Mouse (Mus musculus): ENCODE data around the gene Pgp. TPM values are rescaled to one million over a fixed set of nuclear protein-coding genes. Genes with fewer than 3 reads are reported as not detected.

Gene Pgp
- total RNA-seq, 2 experiments from 2014 or later: 50.8 to 56.3 TPM

DNA sequence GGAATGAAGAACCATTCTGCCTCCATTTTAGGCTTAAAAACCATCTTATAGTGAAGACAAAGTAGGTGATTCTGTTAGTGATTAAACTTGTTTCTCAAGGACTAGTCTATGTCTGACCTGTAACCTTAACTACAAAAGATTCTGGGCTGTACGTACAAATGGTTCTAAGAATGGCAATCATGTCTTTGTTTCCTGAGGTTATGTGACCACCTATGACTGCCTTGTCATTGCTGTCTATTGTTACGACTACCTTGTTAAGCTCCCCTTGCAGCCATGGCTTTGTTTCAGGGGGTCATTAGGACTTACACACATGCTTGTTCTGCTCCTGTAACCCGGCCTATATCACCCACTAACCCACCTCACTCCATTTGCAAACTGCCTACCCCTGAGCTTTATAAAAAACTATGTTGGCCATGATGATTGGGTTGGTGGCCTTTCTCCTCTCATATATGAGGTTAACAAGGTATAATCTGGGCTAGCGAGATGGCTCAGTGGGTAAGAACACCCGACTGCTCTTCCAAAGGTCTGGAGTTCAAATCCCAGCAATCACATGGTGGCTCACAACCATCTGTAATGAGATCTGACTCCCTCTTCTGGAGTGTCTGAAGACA lies 1.5 kb upstream of the Pgp start:
- no peak for TF ChIP-seq CTCF (IDR thresholded peaks at IDR 0.05)
- Histone ChIP-seq H3K27ac (no peak overlapping the region), H3K4me3 (no peak overlapping the region)
- no peak for DNase-seq
- intact Hi-C loops (cut with DNase I): no loop called here

DNA sequence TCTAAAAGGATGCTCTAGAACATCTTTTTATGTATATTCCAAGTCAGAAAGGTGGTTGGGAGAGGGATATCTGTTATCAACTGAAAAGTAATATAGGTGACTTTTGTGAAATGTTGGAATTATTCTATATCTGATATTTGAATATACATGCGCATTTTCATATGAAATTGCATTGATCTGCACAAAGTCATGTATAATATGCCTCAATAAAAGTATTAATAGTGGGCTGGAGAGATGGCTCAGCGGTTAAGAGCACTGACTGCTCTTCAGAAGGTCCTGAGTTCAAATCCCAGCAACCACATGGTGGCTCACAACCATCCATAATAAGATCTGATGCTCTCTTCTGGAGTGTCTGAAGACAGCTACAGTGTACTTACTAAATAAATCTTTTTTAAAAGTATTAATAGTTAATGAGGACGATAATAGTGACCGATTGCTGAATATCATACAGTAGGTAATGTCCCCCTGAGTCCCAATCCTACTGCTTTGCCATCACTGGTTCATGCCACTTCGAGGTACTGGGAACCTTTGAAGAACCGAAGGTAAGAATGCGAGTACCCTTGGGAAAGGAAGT lies 769 bp upstream of the Pgp start:
- peak overlapping the region; percentile 95 for H3K27ac ChIP-seq
- no peak for TF ChIP-seq CTCF (IDR thresholded peaks at IDR 0.05)
- H3K4me3 ChIP-seq: peak overlapping the region; percentile 91
- no peak for DNase-seq
- intact Hi-C loops (cut with DNase I): no loop called here

DNA sequence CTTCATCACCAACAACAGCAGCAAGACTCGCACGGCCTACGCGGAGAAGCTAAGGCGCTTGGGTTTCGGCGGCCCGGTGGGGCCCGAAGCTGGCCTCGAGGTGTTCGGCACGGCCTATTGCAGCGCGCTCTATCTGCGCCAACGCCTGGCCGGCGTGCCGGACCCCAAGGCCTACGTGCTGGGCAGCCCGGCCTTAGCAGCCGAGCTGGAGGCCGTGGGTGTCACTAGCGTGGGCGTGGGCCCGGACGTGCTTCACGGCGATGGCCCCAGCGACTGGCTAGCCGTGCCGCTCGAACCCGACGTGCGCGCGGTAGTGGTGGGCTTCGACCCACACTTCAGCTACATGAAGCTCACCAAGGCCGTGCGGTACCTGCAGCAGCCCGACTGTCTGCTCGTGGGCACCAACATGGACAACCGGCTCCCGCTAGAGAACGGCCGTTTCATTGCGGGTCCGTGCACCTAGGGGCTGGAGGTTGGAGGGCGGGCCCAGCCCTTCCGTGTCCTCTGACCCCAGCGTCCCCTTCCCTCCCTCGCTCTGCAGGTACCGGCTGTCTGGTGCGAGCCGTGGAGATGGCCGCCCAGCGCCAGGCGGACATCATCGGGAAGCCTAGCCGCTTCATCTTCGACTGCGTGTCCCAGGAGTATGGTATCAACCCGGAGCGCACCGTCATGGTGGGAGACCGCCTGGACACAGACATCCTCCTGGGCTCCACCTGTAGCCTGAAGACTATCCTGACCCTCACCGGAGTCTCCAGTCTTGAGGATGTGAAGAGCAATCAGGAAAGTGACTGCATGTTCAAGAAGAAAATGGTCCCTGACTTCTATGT lies 722 bp downstream of the Pgp start:
- DNase-seq: peak; percentile 69
- intact Hi-C loops (cut with DNase I): loop anchor here (2.0 kb wide), 1 partner anchor 16 kb away; no protein-coding TSS in a partner anchor
- H3K4me3 ChIP-seq: peak overlapping the region; percentile 91
- H3K27ac ChIP-seq: peak overlapping the region; percentile 95
- TF ChIP-seq CTCF (IDR thresholded peaks at IDR 0.05): no peak

DNA sequence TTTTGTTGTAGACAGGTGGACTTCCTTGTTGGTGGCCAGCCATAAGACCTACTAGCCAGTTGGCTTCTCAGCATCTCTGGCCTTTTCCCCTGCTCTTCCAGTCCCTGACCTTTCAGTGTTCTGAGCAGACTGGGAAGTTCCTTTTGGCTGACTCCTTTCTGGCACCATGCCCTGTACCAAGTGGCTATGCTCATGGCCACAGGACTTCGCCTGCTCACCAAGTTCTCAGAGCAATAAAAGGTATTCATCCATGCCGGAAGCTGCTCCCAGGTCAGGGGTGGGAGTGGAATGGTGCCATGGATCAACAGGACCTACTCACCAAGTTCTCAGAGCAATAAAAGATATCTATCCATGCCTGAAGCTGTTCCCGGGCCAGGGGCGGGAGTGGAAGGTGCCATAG lies 2.3 kb downstream of the Pgp start:
- Histone ChIP-seq H3K27ac (peak overlapping the region; percentile 95), H3K4me3 (peak overlapping the region; percentile 91)
- intact Hi-C loops (cut with DNase I): no loop called here
- TF ChIP-seq CTCF (IDR thresholded peaks at IDR 0.05): no peak
- DNase-seq: peak; percentile 86

DNA sequence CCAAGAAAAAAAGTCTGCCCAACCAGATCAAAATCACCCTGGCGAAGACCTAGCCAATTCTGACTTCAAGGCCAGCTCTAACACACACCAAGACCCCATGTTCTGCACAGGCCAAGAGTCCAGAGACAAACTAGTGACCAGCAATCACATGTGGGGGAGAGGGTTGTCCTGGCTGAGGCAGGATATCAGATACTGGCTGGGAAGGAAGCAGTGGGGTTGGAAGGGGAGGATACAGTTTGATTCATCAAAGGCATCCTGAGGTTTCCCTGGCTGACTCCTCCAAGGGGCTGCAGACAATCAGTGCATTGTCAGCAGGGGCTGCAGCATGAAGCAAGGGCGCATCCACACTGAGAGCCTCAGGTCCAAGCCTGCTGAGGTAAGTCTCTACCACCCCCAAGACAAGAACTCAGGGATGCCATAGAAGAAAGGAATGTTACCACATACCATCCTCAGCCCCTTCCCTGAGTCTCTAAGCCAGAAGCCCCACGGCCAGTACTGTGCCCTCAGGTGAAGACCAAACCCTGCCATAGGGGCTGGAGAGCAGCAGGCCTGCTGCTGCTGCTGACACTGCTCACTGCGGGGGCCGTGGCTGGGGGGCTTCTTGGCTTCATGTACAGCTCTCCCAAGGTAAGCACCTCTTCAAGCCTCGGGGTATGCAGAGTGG lies 3.6 kb downstream of the Pgp start, which contains the start of gene Bricd5:
Bricd5 (plus strand) TSS at position 273 of the 664 bp plus-strand sequence.
- no peak for DNase-seq
- TF ChIP-seq CTCF (IDR thresholded peaks at IDR 0.05): no peak
- Histone ChIP-seq H3K4me3 (peak within 1 kb of the TSS; percentile 91), H3K27ac (peak within 1 kb of the TSS; percentile 95)
- intact Hi-C loops (cut with DNase I): no loop called here

DNA sequence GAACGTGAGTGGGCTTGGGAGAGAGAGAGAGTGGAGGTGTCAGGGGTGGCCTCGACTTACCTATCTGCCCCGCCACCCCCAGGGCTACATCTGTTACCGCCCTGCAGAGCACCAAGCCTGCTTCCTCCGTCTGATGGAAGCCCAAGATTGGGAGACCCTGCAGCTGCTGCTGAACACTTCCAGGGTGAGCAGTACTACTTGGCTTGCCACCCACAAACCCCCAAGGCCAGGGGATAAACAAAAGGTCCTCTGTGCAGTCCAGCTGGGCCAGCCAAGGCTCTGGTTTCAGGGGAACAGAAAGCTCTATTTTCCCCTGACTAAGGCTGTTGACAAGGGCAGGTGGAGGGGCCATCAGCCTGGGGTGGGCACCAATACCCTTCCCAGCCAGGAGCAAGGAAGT lies 4.4 kb downstream of the Pgp start:
- no peak for DNase-seq
- H3K4me3 ChIP-seq: no peak overlapping the region
- TF ChIP-seq CTCF (IDR thresholded peaks at IDR 0.05): no peak
- H3K27ac ChIP-seq: peak overlapping the region; percentile 95
- intact Hi-C loops (cut with DNase I): no loop called here

DNA sequence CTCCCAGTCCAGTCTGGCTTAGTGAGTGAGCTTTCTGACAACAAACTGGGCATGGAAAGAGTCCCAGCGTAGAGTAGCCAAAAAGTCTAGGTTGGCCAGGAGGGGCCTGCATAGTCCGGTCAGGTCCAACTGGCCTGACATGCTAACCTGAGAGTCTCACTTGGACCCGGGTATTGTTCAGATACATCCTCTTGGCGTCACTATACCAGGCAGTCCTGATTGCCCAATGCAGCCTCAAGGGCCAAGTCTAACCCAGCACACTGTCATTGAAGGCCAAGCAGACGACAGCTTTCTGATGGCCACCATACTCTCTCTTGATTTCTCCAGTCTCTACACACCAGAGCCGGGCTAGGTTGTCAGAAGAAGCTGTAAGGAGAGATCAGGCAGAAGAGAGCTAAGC lies 5.4 kb downstream of the Pgp start:
- no peak overlapping the region for H3K27ac ChIP-seq
- intact Hi-C loops (cut with DNase I): no loop called here
- no peak for TF ChIP-seq CTCF (IDR thresholded peaks at IDR 0.05)

DNA sequence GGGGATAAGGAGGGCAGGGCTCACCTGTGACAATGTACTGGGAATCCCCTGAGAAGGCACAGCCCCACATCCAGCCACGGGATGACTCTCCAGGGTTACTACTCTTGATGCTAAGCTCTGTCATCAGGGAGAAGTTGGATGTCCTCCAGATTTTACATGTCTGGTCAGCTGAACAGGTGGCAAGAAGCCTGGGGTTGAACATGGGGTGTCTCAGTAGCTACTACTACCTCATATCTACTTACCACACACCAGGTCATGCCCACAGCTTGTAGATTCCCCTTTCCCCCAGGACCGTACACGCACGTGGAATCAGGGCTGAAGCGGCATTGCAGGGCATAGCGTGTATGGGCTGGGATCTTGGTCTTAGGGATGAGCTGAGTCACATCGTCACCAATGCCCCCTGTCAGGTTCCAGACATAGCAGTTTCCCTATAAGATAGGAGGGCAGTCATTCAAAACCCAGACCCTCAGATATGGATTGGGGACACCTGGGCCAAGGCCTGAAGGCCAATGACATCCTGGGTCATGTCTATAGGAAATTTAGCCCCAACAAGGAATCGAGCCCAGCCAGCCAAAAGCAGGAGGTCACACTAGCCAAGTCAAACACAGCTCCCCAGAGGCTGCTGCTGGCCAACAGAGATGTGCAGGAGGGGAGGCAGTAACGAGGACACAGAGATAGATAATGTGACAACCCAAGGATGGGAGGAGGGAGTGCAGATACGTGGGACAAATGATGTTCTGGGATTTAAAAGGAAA lies 6.0 kb downstream of the Pgp start:
- intact Hi-C loops (cut with DNase I): no loop called here
- no peak overlapping the region for H3K27ac ChIP-seq
- DNase-seq: no peak
- TF ChIP-seq CTCF (IDR thresholded peaks at IDR 0.05): no peak
- no peak overlapping the region for H3K4me3 ChIP-seq

More for the DNA sequence above, 5.4 kb downstream of the Pgp start:
- DNase-seq: no peak
- no peak overlapping the region for H3K4me3 ChIP-seq

DNA sequence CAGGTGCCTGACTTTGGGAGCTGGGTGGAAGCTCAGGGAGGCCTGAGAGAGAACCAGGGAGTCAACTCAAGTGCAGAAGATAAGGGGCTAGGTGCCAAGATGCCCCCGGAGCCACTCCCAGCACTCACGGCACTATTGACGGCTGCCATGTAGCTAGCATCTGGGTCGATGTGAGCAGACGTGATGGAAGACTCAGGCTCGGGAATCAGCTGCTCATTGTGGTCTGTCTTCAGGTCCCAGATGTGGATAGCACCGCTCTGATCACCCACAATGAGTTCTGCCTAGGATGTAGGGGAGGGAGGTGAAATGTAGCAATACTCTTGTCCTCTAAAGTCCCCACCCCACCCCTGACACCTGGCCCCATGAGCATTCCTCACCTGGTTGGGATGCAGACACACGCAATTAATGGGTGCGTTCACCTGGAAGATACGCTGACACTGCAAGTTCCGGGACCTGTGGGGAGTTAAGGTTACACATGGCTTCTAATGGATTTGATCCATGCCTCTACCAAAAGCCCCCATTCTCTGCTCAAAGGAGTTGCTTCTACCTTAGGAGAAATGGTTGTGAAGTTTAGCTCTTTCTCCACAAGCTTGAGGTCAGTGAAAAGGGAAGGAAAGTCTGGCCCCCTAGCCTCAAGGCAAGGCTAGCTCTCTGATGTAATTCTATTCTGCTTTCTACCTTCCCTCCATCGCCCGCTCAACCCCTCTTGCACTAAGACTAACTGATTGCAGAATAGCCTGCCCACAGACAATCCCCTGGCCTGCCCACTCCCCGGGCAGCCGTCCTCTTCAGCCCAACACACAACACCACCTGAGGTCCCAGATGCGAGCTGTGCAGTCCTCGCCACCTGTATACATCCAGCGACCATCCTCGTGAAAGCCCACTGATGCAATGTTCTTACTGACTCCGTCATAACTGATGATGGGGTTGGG lies 7.1 kb downstream of the Pgp start:
- Histone ChIP-seq H3K4me3 (no peak overlapping the region; the same call in 1 of the 2 replicates), H3K27ac (no peak overlapping the region)
- intact Hi-C loops (cut with DNase I): no loop called here
- no peak for TF ChIP-seq CTCF (IDR thresholded peaks at IDR 0.05)
- no peak for DNase-seq

DNA sequence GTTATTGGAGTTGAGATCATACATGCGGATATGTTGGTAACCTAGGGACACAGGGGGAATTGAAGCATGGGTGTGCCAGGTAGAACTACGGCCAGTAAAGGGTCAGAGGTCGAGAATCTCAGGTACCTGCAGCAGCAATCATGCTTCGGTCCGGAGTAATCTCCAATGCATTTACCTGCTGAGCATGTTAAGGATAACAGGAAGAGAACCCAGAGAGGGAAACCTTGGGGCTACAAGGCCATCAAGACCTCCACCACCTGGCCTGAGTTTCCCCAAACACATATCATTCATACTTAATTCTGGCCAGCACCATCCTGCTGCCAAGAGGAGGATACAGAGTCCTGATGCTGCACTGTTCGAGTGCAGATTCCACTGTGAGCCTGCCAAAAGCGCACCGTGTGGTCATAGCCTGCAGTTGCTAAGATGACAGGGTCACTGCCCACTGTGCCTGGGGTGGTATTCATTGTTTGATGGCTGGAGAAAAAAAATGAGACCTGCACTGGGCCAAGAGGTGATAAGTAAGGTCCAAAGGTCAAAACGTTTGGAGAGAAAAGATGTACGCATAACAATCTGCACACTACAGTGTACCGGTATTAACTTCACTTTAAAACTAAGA lies 7.9 kb downstream of the Pgp start:
- intact Hi-C loops (cut with DNase I): no loop called here
- H3K4me3 ChIP-seq: peak overlapping the region; percentile 76
- DNase-seq: peak; percentile 44
- peak overlapping the region; percentile 99 for H3K27ac ChIP-seq
- TF ChIP-seq CTCF (IDR thresholded peaks at IDR 0.05): no peak
